Mouse (Mus musculus) layer of hippocampus, adult 18-20 months (tissue): ENCODE measurements at regions not wholly inside any gene's neighbourhood (a gene's known extent, or its start where the extent isn't known, plus 50 kb on each side); places are given as distances from the start of the nearest gene placed in this dataset.

ENCODE experiments used
- DNase-seq, 2 experiments: peaks; one replicate each; pipeline ENCODE4 v3.0.0; 2022; ENCODE audit warnings: low spot score in 2 of 2

DNA sequence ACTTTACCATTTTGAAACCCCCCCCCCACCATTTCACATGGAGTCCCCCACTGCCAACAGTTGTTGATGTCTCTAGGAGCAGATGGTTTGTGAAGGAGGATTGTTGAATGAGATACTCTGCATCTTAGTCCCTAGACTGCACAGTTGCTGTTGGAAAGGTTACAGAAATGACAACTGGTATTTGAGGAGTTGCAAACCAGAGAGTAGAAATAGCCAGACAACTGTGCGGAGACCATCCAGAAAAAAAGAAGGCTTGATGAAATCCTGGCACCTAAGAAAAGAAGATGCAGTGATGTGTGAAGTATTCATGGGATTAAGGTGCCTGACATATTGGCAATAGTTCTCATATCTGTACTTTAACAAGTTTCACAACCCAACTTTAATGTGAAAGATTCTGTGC, 1069.2 kb upstream of the Slc39a10 start:
- peak; percentile 11 to 54 for DNase-seq

DNA sequence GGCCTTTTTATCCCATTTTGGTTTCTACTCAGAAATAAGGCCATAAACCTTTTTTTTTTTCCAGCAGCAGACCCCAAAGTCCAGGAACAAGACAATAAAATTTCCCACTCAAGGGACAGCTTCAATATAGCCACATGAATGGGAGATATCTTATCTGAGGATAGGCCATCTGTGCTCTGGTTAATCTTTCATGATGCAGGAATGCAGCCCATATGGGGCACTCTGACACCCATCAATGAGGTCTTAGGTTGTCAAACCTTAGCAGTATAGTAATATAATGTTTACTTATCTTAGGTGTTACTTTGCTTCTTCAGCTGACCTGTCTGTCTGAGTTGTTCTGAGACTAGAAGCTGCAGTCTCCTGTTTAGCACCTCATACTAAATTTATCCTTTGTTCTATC, 1048.0 kb upstream of the Slc39a10 start:
- DNase-seq = no peak

DNA sequence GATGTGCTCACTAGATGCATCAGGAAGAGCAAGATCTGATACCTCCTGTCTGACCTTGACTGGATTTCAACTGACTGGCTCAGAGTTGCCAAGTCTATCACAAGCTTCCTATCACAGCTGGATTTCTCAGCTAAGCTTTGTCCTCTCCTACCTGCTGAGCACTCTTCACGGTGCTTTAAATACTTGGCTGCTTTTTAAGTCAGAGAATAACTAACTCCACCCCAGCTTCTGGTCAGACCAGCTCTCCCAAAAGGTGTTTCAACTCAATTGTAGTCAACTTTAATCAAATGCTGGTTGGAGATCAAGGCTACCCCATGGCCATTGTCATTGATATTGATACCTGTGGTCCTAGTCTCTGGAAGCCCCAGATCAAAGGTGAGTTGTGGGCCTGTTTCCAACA, 1021.5 kb upstream of the Slc39a10 start:
- DNase-seq = no peak
